Mouse (Mus musculus): ENCODE results near the gene Ripor3.

- TF ChIP-seq CTCF (IDR thresholded peaks at IDR 0.05; ENCODE audit: low read depth, low read length) (no peak), GATA1 (IDR thresholded peaks at IDR 0.05; ENCODE audit: borderline replicate concordance, low read length) (no peak), TAL1 (conservative IDR thresholded peaks at IDR 0.05; ENCODE audit: low read depth, low read length) (no peak)
These were observed 13.5 kb upstream of the Ripor3 start for GRCm38 (mm10) chr2:168023763-168024402.

Measured in G1E (cell line).